Mouse (Mus musculus) thymus, postnatal 36 days (tissue): ENCODE data around the gene Inpp4b.

Source experiments
- DNase-seq, 2 experiments: peaks; one replicate each; pipeline ENCODE4 v3.0.0; 2022; ENCODE audit warnings: mixed read lengths in 2 of 2

Gene Inpp4b

DNA sequence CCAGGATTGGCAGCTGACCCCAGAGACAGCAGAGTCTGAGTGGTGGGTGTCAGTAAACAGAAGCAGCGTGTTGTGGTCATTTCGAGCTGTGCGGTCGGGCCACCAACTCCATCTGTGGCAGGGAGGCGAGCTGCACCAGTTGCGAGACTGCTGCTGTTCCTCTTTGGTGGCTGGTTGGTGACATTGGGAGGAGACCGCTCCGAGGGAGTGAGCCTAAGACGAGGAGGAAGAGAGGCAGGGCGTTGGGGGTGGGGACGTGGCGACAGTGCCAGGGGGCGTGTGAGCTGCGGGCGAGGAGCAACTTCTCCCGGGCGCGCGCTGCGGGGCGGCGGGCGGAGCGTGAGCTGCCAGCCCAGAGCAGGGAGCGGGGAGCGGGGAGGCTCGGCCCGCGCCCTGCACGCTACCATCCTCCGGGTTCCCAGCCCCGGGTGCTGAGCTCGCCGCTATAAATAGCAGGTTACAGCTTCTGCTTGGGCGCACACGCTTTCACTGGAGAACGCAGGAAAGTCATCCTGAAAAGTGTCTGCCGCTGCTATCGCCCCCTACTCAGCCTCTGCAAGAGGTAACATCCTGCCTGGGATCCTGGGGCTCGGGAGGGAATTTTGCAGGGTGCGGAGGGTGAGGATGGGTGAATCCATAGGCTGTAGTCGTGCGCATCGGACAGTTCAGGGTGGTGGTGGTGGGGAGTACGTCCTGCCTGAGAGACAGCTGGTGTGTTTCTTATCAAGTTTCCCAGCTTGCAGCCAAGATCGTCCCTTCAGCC lies at the start of gene Inpp4b:
Gene Inpp4b (plus strand): TSS at position 321 of the 763 bp plus-strand sequence.
- DNase-seq: peak; percentile 71 to 75

DNA sequence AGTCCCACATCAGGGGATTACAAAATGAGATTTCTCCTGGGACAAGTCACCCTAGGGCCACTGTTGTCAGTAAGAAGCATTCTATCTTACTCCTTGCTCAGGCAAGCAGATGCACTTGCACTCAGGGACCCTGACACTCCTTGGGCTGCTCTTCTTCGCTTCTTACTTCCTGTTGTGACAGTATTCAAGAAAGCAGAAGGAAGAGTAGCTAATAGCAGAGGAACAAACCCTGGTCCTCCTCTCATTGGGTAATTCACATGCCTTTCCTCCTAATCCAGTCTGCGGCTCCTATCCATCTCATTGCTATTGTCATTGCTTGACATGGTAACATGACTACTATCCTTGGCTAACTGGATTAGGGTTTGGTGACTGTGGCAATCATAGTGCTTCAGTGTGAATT lies 7.1 kb upstream of the Inpp4b start:
- no peak for DNase-seq

DNA sequence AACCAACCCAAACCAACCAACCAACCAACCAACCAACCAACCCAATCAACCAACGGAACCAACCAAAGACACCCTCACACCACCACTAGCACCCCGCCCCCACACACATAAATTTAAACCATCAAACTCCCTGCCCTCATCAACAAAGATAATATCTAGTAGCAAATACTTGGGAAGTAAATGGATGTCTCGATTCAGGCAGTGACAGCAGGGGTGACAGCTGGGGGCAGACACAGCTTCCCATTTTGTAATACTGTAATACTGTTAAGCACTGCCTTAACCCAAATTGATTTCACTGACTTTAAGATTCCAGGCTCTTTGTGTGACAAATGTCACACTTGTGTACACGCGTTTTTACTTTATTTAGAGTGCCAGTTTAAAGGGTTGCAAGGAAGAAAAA lies 1.2 kb upstream of the Inpp4b start:
- DNase-seq: no peak

DNA sequence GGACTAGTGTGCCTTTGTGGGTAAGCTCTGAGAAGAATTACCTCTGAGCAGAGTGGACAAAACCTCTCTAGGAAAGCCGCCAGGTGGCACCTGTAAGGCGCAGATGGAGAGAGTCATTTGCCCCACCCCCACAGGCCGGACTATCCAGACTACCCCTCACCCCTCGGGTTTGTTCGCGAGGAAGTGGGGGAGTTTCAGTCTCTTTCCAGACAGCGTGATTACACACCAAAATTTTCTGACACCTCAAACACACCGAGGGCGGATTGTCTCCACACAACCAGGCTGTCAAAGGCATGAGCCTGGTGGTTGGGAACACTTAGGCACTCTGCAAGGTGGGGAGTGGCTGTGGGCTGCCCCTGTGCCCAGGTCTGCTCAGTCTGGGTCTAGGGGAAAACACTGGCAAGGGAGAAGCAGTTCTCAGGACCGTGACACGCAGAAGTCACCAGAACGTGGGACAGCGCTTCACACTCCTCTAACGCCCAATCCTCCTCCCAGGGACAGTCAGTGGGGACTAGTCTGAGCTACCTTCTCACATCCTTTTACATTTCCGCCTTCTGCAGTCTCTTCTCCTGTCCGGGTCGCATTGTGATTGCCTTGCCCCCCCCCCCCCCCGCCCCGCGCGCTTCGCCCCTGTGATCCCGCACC lies 643 bp upstream of the Inpp4b start:
- DNase-seq: peak; percentile 66 to 75

DNA sequence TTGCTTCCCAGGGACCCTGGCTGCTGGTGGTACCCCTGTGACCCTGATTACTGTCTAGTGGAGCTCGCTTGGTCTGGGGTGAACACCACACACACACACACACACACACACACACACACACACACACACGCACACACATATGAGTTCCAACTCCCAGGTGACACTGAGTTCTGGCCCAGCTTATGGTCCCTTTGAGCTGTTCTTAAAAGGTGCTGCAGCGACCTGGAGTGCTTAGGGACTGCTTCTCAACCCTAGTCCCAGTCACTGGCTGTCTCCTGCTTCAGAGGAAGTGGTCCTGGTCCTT lies 595 bp downstream of the Inpp4b start:
- DNase-seq: no peak

DNA sequence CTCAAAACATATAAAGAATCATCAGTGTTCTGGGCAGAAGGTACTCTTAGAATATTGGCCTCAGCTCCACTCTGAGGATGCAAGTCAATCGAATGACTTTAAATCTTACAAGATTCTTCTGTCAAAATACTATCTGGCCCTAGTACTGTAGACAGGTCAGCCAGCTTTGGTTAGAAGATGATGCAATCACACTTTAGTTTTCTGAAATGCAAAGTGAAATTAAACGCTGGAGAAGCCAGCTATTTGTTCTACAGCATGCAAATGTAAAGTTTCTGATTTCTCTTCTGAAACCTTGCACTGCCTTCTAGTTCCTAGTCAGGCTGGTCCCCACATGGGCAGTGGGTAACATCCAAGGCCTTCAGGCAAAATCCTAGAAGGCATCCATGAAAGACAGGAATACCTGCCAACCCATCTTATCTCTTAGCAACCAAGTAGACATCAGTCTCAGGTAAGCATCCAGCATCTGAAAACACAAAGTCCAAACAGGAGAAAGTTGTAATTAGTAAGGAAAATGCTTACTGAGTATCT lies 2.9 kb downstream of the Inpp4b start:
- no peak for DNase-seq

DNA sequence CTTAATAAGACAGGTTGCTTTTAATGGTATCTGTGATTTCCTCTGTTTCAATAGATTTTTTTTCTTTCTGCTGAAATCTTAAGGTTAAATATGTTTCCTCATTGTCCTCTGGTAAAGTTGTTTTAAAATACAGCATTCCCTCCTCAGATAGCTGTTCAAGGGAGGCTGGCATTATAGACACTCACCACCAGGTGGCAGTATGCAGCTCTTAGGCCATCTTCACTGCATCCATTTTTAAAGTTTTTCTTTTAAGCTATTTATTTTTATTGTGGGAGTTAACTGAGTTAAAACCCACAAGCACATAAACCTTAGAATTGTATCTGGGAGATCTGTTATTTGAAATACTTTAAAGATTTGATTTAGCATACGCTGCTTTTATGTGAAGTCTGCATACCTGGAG lies 7.1 kb downstream of the Inpp4b start:
- DNase-seq: peak in 1 of 2 experiments; percentile 11

DNA sequence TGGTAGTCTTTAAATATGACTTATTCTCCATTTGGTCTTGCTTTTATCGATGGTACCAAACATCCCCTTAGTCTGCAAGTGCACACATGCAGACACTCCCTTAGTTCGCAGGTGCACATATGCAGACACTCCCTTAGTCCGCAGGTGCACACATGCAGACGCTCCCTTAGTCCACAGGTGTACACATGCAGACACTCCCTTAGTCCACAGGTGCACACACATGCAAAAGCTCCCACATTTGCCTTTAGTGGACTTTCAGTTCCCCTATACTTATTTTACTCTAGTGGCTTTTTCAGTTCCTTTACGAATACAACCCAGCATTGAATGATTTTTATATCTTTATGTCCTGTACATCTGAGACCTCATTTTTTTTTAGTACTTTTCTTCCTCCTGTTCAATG lies 11.1 kb downstream of the Inpp4b start:
- no peak for DNase-seq

DNA sequence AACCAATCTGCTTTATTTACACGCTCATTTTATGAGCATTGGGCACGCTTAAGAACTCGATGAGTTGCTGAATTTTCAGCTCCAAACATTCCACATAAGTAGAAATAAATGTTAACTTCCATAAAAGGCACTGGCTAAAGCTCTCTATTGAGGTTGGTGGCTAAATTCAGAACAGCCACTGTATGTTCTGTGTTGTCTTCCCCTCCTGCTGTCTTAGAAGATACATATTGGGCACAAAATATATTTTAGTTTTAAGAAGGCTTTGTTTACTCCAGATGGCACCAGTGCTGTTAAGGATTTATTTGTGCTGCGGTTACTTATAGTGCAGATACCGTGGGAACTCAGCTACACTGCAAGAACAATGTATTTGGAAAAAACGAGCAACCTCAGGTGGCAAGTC lies 15.8 kb downstream of the Inpp4b start:
- no peak for DNase-seq

DNA sequence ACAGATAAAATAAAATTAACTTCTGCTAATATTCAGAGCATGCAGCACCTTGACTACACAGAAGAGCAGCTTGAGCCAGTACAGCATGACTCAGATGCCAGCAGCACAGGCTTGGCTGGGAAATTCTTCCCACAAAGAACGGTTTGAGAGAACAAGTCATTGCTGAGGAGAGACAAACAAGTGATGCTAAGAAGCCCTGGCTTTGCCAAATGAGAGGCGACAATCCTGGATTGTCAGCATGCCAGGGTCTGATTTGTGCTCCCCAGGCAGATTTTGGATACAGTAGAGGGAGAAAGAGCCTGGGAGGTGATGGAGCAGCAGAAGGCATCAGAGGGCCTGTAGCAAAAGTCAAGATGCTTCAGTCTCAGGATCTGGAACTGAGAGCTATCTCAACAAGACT lies 18.2 kb downstream of the Inpp4b start:
- no peak for DNase-seq

DNA sequence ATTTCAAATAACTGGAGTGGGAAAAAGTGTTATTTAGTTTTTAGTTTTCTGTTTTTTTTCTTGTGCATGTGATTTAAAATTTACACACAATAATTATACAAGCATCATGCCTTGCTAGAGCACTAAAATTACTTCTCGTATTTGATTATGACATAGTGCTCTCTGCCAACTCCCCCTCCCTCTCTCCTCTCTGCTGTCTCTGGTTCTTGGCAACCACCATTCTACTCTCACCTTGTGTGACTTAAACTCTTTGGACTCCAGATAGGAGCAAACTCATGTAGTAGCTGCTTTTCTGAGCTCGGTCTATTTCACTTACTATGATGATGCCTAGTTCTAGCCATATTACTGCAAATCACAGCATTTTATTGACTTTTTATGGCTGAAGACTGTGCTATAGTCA lies 18.8 kb downstream of the Inpp4b start:
- no peak for DNase-seq

DNA sequence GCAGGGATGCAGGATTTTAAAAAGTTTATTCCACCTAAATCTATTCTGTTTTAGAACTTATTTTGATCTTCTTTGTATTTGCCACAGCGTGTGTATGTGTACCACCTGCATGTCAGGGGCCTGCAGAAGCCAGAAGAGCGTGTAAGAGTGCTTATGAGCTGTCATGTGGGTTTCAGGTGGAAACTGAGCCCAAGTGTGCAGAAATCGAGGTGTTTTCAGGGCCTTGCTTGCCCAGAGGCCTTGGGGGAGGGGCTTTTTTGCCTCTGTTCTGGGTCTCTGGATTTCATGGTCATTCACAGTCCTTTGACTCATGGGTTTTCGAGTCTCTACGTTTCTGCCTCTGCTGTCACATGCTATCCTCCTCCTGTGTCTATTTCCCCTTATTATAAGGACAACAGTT lies 28.3 kb downstream of the Inpp4b start:
- no peak for DNase-seq

DNA sequence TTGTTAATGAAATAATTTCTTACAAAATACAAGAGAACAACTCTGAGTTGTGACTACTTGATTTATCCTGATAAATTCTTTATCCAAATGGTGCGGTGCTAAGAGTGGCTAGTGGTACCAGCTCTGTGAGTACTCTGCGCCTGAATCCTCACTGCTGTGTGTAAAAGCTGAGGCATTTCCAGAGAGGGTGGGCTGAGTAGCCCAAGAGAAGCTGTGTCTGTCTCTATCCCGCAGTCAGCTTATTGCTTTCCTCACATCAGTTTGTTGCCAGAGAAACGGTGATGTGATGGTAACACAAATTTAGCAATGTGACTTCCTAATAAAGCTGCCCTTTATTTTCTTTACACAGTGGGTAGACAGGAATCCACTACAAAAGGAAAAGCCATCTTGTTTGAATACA lies 29.5 kb downstream of the Inpp4b start:
- no peak for DNase-seq

DNA sequence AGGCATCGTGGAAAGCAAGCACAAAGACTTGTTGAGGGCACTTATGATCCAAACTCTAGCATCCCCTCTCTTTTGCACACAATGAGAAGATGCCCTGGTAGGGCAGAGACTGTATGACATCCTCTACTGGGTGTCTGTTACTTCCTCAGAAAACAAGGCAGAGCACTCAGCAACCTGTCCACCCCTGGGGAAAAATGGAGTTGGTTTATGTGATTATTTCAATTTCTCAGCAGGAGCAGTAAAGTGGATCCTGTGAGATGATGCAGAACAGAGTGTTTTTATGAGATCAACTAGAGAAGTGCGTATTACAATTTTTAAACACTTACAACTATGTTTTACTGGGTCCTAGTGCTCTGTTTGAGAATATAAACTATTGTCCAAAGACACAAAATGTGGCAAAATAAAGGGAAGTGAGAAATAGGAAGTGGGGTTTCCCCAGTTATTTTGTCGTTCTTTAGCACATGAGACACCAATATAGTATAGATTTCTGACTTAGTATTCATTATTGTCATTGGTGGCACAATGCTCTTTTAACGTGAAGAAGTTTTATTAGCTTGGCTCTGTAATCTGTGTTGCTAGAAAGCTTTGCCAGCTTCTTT lies 32.6 kb downstream of the Inpp4b start:
- DNase-seq: no peak

DNA sequence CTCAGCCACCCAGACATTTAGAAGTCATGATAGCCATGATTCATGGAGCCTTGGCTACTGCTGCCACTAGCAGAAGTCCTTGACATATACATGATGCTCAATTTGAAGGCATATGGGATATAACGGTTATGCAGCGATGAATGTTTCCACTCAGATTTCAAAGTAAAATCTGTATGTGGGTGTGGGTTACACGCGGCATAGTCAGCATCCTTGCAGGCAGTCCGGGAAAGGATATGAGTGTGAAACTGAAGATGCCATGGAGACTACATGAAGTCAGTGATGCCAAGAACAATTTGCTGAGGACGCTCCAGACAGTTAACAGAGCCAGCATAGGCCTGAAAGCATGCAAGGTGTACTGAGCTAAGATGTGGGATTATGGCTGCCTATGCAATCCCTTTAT lies 46.6 kb downstream of the Inpp4b start:
- DNase-seq: no peak

DNA sequence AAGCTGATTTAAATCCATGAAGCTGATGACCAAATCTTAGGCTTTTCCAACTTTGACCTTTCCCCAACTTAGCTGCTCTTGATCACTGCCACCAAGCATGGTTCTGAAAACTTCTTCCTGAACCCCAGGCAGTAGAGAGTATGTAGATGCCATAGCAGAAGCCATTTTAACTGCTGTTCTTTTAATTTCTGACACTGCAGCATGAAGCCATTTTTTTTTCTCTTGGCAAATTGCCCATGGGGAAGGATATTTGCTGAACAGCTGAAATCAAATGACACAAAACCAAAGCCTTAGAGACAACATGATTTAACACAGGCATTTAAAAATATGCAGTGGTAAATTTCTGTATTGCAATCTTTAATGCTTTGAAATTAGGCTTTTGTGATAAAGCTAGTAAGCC lies 56.7 kb downstream of the Inpp4b start:
- DNase-seq: no peak

DNA sequence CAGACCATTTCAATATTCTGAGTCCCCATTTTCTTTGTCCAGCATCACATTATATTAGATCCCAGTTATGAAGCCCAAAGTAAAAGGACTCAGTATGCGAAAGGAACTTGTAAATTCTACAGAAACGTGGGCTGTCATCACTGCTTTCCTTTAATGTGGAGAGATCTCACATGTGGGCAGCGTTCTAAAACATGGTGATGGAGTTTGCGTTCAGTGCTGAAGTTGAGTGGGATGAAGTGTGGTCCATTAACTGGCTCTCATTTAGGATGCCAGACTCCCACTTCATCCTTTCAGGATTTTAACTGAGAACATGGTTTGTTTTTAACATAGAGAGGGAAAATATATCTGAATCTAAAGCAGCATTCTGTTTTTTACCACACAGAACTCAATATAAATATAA lies 57.1 kb downstream of the Inpp4b start:
- DNase-seq: no peak

DNA sequence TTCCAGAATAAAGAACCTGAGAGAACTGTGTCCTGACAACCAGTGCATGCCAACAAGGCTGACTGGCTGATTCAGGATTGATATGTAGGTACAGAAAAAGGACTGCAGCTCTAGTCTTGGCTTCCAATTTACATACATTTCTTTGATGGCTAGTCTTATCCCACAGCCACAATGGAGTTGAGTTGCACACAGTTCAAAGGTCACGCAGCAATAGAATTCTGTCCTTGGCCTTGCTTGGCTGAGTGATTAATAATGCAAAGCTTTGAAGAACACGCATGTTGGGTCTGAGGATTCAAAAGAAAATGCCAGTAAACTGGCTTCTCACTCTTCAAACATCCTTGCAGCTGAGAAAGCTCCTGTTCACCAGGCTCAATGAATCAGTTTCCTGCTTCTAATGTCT lies 70.4 kb downstream of the Inpp4b start:
- no peak for DNase-seq

DNA sequence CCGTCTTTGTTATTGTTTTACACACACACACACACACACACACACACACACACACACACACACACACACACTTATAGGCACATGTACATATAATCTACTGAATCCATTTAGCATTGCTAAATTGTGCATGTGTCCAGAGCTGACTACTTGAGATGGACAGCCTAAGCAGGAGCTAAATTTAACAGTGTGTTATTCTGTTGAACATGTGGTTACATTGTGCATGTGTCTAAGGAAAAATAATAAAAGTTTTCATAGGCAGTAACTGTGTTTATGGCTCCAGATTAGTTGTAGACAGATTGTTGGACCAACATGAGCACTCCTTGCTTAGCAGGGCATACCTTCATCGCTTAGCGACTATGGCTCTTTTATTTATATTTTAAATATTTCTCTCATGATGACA lies 101.6 kb downstream of the Inpp4b start:
- no peak for DNase-seq

DNA sequence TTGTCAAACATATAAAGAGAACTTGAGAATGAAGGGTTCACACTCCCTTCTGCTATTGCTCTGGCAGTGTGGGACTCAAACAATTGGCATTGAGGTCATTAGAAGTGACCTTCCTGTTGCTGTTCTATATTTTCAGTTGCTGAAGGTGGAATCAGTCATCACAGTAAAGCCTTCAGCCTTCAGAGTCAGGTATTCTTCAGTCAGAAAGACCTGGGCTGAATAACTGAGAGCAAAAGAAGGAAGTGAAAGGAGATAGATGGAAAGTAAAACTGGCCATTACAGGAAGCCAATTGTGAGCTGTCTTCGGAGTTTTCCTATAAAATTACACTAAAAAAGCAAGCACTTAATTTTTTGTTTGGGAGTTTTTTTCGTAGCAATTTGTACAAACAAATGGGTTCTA lies 107.4 kb downstream of the Inpp4b start:
- no peak for DNase-seq

DNA sequence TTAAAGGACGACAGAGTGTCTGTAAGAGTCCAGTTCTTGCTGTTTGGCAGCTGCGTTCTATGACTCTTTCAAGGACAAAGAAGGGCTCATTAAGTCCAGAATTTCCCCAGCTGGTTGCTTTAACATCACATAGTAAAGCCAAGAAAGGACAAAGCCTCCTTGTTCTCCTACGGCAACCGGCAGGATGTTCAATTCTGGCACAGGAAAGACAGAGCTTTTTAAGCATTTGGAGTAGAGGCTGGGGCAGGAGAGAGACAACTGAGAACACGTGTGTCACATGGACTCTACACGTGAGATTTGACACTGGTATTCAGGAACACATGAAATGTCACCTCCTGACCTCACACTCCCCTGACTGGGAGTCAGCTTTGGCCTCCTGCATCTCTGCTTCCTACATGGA lies 109.7 kb downstream of the Inpp4b start:
- no peak for DNase-seq

DNA sequence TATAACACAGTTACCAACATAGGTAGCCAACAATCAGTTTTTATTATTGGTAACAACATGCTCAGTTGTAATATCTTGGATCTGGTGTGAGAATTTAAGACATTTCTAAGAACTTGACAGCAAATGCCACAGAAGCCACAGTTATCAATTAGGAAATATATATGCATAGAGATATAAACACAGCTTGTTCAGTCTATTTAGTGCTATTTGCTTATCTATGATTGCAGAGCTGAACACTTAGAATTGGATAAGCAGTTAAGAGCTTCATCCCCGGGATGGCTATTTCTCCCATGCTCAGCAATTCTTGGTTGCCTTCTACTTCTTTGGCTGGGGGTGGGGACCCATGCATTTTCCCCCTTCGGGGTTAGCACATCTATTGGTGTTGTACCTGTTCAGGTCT lies 112.5 kb downstream of the Inpp4b start:
- no peak for DNase-seq

DNA sequence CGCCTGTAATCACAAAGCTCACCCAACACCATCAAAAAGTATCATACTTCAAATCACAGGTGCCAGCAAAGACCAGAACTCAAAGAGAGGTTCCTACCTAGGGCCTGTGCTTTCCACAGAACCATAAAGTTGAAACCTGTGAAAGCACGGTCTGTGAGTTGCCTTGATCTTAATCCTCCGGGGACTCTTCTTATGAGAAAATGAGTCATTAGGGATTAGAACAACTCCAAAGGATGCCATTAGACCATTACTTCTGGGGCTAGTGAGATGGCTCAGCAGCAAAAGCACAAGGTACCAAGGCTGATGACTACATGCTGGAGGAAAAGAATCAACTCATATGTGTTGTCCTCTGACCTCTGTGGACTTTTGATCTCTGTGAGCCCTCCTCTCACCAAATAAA lies 121.4 kb downstream of the Inpp4b start:
- DNase-seq: no peak

DNA sequence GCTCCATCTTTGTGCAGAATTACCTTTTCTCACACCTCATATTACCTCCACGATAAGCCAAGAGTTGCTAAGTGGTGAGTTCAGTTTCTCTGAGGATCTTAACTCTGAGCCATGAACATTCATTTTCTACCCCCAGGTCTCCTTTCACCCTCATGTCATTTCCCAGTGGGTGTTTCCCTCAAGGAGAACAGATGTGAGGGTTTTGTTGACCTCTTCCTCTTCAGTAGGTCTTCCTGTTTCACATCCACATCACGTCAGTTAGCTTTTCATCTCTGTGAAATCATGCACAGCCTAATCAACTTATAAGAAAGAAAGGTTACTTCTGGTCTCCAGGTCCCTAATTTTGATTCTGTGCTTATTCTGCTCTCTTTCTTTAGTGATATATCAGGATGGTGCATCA lies 124.4 kb downstream of the Inpp4b start:
- no peak for DNase-seq
